Mouse (Mus musculus) limb, embryonic 14.5 days (tissue): Measurements from ENCODE around the gene Mpp4. TPM values are rescaled to one million over a fixed set of nuclear protein-coding genes. Genes with fewer than 3 reads are reported as not detected.

ENCODE experiments used
- ATAC-seq: fragments of 200-750 bp; cut with Nextera tagmentation; 2 replicates; pipeline ENCODE4 v1.8.0; 2017; ENCODE audit warnings: low read depth, moderate number of reproducible peaks, moderate TSS enrichment; ENCODE audit not compliant: low FRiP score
- DNase-seq: peaks from one replicate; pipeline ENCODE4 v3.0.0-alpha.2; 2015; ENCODE audit warnings: low spot score
- H3K27ac ChIP-seq: fragments of 300-500 bp; sonication (generic); replicated peaks from 2 replicates; pipeline ENCODE4 v1.5.1; 2014; ENCODE audit warnings: low read depth, mild to moderate bottlenecking, low read length, moderate library complexity, mixed read lengths
- H3K27me3 ChIP-seq: fragments of 300-500 bp; sonication (generic); 2 replicates; pipeline ENCODE4 v1.6.1; 2014; ENCODE audit warnings: low read length, mixed read lengths; ENCODE audit not compliant: control insufficient read depth, insufficient read depth
- H3K36me3 ChIP-seq: fragments of 300-500 bp; sonication (generic); 2 replicates; pipeline ENCODE4 v1.6.1; 2014; ENCODE audit warnings: mild to moderate bottlenecking, low read length, moderate library complexity, mixed read lengths; ENCODE audit not compliant: control insufficient read depth, insufficient read depth
- H3K4me1 ChIP-seq: fragments of 300-500 bp; sonication (generic); 2 replicates; pipeline ENCODE4 v1.6.1; 2014; ENCODE audit warnings: antibody characterized with exemption, low read length, mixed read lengths; ENCODE audit not compliant: control insufficient read depth, insufficient read depth
- H3K4me2 ChIP-seq: fragments of 300-500 bp; sonication (generic); replicated peaks from 2 replicates; pipeline ENCODE4 v1.6.1; 2014; ENCODE audit warnings: low read depth, mild to moderate bottlenecking, low read length, moderate library complexity; ENCODE audit not compliant: severe bottlenecking
- H3K4me3 ChIP-seq: fragments of 300-500 bp; sonication (generic); replicated peaks from 2 replicates; pipeline ENCODE4 v1.5.1; 2014; ENCODE audit warnings: low read length
- H3K9ac ChIP-seq: fragments of 300-500 bp; sonication (generic); 2 replicates; pipeline ENCODE4 v1.6.1; 2014; ENCODE audit warnings: mild to moderate bottlenecking, low read depth, low read length, moderate library complexity; ENCODE audit not compliant: severe bottlenecking
- H3K9me3 ChIP-seq: fragments of 300-500 bp; sonication (generic); 2 replicates; pipeline ENCODE4 v1.6.1; 2016; ENCODE audit warnings: low read length; ENCODE audit not compliant: control insufficient read depth
- POLR2A ChIP-seq: fragments of 200-500 bp; IDR thresholded peaks from 2 replicates; pipeline ENCODE4 v1.8.0; 2012; ENCODE audit warnings: inconsistent platforms, mild to moderate bottlenecking, moderate library complexity, borderline replicate concordance; ENCODE audit not compliant: insufficient read depth, insufficient read length; ENCODE audit errors: extremely low read depth
- WGBS: fragments of 180-500 bp; shearing (Covaris S2); extraction: QIAGEN DNeasy Blood & Tissue Kit; methylation state at CpG from one replicate; pipeline ENCODE4 v1.1.7; 2014; 5-methylcytosine and 5-hydroxymethylcytosine counted together
- polyA plus RNA-seq, 2 experiments: library from polyadenylated mRNA; depleted of rRNA in 1 of 2; stranded (reverse) in 1 of 2; unstranded in 1 of 2; fragments of >200 nt; fragmentation: Nextera tagmentation in 1 of 2; extraction: Ambion mirVana in 1 of 2; gene quantifications; 2 replicates each; pipeline versions ENCODE4 v1.2.1 to v1.2.3; 2012 to 2014

The Mpp4 gene
- polyA plus RNA-seq, 2 experiments: 0.40 to 1.0 TPM

- 1% methylated on average over 64 of the region's 74 CpGs for whole genome bisulfite sequencing
- Histone ChIP-seq H3K36me3 (peaks cover 3% of the 10 kb centered on the region; the same call in 1 of the 2 replicates), H3K9me3 (no peaks in the 10 kb centered on the region), H3K9ac (peak within 1 kb of the TSS; percentile 88), H3K27ac (peak within 1 kb of the TSS; percentile 72), H3K4me1 (no peaks in the 10 kb centered on the region), H3K4me2 (peak within 1 kb of the TSS; percentile 88), H3K4me3 (peak within 1 kb of the TSS; percentile 71), H3K27me3 (no peaks in the 10 kb centered on the region)
- DNase-seq: peak; percentile 95
- no peak for TF ChIP-seq POLR2A
- peak; percentile 99 for ATAC-seq
Observed at GRCm38 (mm10) chr1:59119720-59120457, 43.3 kb downstream of the Mpp4 start, which contains the start of gene Tmem237. Tmem237 (minus strand) TSS chr1:59120408.

- no peaks in the 10 kb centered on the region for H3K4me1 ChIP-seq
- DNase-seq (no peak), ATAC-seq (no peak)
- H3K27me3 ChIP-seq: no peaks in the 10 kb centered on the region
- no peak overlapping the region for H3K4me3 ChIP-seq
- TF ChIP-seq POLR2A: no peak
- H3K9ac ChIP-seq: no peak overlapping the region
- H3K36me3 ChIP-seq: peaks cover 52% of the 10 kb centered on the region
- WGBS: 65% methylated on average over 8 of the region's 8 CpGs
- H3K27ac ChIP-seq: no peak overlapping the region
- no peak overlapping the region for H3K4me2 ChIP-seq
- H3K9me3 ChIP-seq: no peaks in the 10 kb centered on the region
Observed at GRCm38 (mm10) chr1:59110524-59110923, 52.7 kb downstream of the Mpp4 start.

GRCm38 (mm10) chr1:59102071-59102470 is 61.1 kb downstream of the Mpp4 start:
- H3K4me3 ChIP-seq: no peak overlapping the region
- H3K4me1 ChIP-seq: no peaks in the 10 kb centered on the region
- WGBS: 91% methylated on average over 6 of the region's 6 CpGs
- no peak overlapping the region for H3K27ac ChIP-seq
- DNase-seq (no peak), ATAC-seq (no peak)
- no peak overlapping the region for H3K4me2 ChIP-seq
- H3K27me3 ChIP-seq: no peaks in the 10 kb centered on the region
- no peak overlapping the region for H3K9ac ChIP-seq
- H3K36me3 ChIP-seq: peaks cover 26% of the 10 kb centered on the region
- H3K9me3 ChIP-seq: no peaks in the 10 kb centered on the region
- TF ChIP-seq POLR2A: no peak

- Histone ChIP-seq H3K27ac (no peak overlapping the region), H3K9me3 (no peaks in the 10 kb centered on the region), H3K4me1 (no peaks in the 10 kb centered on the region), H3K36me3 (peaks cover 20% of the 10 kb centered on the region), H3K4me2 (no peak overlapping the region), H3K4me3 (no peak overlapping the region), H3K9ac (no peak overlapping the region), H3K27me3 (no peaks in the 10 kb centered on the region)
- TF ChIP-seq POLR2A: no peak
- WGBS: 87% methylated on average over 5 of the region's 5 CpGs
- ATAC-seq: no peak
- no peak for DNase-seq
Observed at GRCm38 (mm10) chr1:59101020-59101419, 62.2 kb downstream of the Mpp4 start.

GRCm38 (mm10) chr1:59094705-59095104 is 68.5 kb downstream of the Mpp4 start, which contains the start of gene C2cd6:
C2cd6 (minus strand) TSS chr1:59094900.
- H3K9ac ChIP-seq: no peak within 1 kb of the TSS
- no peak within 1 kb of the TSS for H3K4me3 ChIP-seq
- peaks cover 5% of the 10 kb centered on the region for H3K36me3 ChIP-seq
- no peak within 1 kb of the TSS for H3K4me2 ChIP-seq
- DNase-seq (no peak), ATAC-seq (no peak)
- H3K27ac ChIP-seq: no peak within 1 kb of the TSS
- WGBS: 92% methylated on average over 19 of the region's 19 CpGs
- no peaks in the 10 kb centered on the region for H3K4me1 ChIP-seq
- no peaks in the 10 kb centered on the region for H3K9me3 ChIP-seq
- no peak for TF ChIP-seq POLR2A
- H3K27me3 ChIP-seq: no peaks in the 10 kb centered on the region

Other genes with a start within 250 kb of the Mpp4 start
- gene Trak2, start 190.0 kb downstream of the Mpp4 start, polyA plus RNA-seq (2012; rRNA removed): 15.8 and 19.9 TPM in 2 replicates
- gene Trak2, start 190.0 kb downstream of the Mpp4 start, polyA plus RNA-seq (2014; fragmentation: Nextera tagmentation; extraction: Ambion mirVana): 11.9 and 12.5 TPM in 2 replicates
- gene Stradb, start 189.9 kb downstream of the Mpp4 start, polyA plus RNA-seq (2012; rRNA removed): 15.9 and 18.6 TPM in 2 replicates
- gene Stradb, start 189.9 kb downstream of the Mpp4 start, polyA plus RNA-seq (2014; fragmentation: Nextera tagmentation; extraction: Ambion mirVana): 21.6 and 22.3 TPM in 2 replicates
- not detected in 2 replicates for gene C2cd6, start 68.5 kb downstream of the Mpp4 start, polyA plus RNA-seq (2012; rRNA removed)
- gene C2cd6, start 68.5 kb downstream of the Mpp4 start, polyA plus RNA-seq (2014; fragmentation: Nextera tagmentation; extraction: Ambion mirVana): not detected in 2 replicates
- gene Tmem237, start 43.0 kb downstream of the Mpp4 start, polyA plus RNA-seq (2012; rRNA removed): 24.4 and 26.0 TPM in 2 replicates
- 33.3 and 36.8 TPM in 2 replicates for gene Tmem237, start 43.0 kb downstream of the Mpp4 start, polyA plus RNA-seq (2014; fragmentation: Nextera tagmentation; extraction: Ambion mirVana)
- 8.1 and 8.2 TPM in 2 replicates for gene Als2, start 73.8 kb upstream of the Mpp4 start, polyA plus RNA-seq (2012; rRNA removed)
- 8.1 and 9.6 TPM in 2 replicates for gene Als2, start 73.8 kb upstream of the Mpp4 start, polyA plus RNA-seq (2014; fragmentation: Nextera tagmentation; extraction: Ambion mirVana)
- gene Cdk15, start 93.5 kb upstream of the Mpp4 start, polyA plus RNA-seq (2012; rRNA removed): 0.29 and 0.48 TPM in 2 replicates
- 0.34 and 0.54 TPM in 2 replicates for gene Cdk15, start 93.5 kb upstream of the Mpp4 start, polyA plus RNA-seq (2014; fragmentation: Nextera tagmentation; extraction: Ambion mirVana)